Mouse (Mus musculus) stomach, embryonic 14.5 days (tissue): ENCODE data around the gene Mum1. TPM values are rescaled to one million over a fixed set of nuclear protein-coding genes. Genes with fewer than 3 reads are reported as not detected.
"Not testable (repeated sequence)": the region's sequence is repeated elsewhere in the genome, so short reads cannot be mapped to it uniquely, and the experiment has no call there.

Experiments
- ATAC-seq: fragments of 200-750 bp; cut with Nextera tagmentation; 2 replicates; pipeline ENCODE4 v1.8.0; 2017; ENCODE audit warnings: low read depth, moderate TSS enrichment; ENCODE audit not compliant: insufficient number of reproducible peaks, insufficient read depth, low FRiP score
- H3K27ac ChIP-seq: fragments of 300-500 bp; sonication (generic); 2 replicates; pipeline ENCODE4 v1.5.1; 2014; ENCODE audit warnings: mild to moderate bottlenecking, low read length, moderate library complexity, mixed read lengths
- H3K27me3 ChIP-seq: fragments of 300-500 bp; sonication (generic); 2 replicates; pipeline ENCODE4 v1.6.1; 2014; ENCODE audit warnings: low read length, control low read depth, mixed read lengths; ENCODE audit not compliant: control insufficient read depth, insufficient read depth
- H3K36me3 ChIP-seq: fragments of 300-500 bp; sonication (generic); 2 replicates; pipeline ENCODE4 v1.6.1; 2014; ENCODE audit warnings: mild to moderate bottlenecking, control low read depth, low read length, moderate library complexity, mixed read lengths; ENCODE audit not compliant: control insufficient read depth, insufficient read depth
- H3K4me1 ChIP-seq: fragments of 300-500 bp; sonication (generic); 2 replicates; pipeline ENCODE4 v1.6.1; 2014; ENCODE audit warnings: low read length, control low read depth, mixed read lengths; ENCODE audit not compliant: control insufficient read depth, insufficient read depth
- H3K4me2 ChIP-seq: fragments of 300-500 bp; sonication (generic); replicated peaks from 2 replicates; pipeline ENCODE4 v1.6.1; 2014; ENCODE audit warnings: low read depth, low read length, control low read depth
- H3K4me3 ChIP-seq: fragments of 300-500 bp; sonication (generic); 2 replicates; pipeline ENCODE4 v1.5.1; 2014; ENCODE audit warnings: low read depth, low read length, control low read depth
- H3K9ac ChIP-seq: fragments of 300-500 bp; sonication (generic); replicated peaks from 2 replicates; pipeline ENCODE4 v1.6.1; 2014; ENCODE audit warnings: low read depth, mild to moderate bottlenecking, control low read depth, low read length, moderate library complexity, mixed read lengths
- H3K9me3 ChIP-seq: fragments of 300-500 bp; sonication (generic); 2 replicates; pipeline ENCODE4 v1.6.1; 2016; ENCODE audit warnings: low read depth, low read length, control low read depth; ENCODE audit not compliant: control insufficient read depth
- WGBS: fragments of 180-500 bp; shearing (Covaris S2); extraction: QIAGEN DNeasy Blood & Tissue Kit; methylation state at CpG from one replicate; pipeline ENCODE4 v1.1.7; 2014; 5-methylcytosine and 5-hydroxymethylcytosine counted together
- polyA plus RNA-seq: library from polyadenylated mRNA; unstranded; fragments of >200 nt; fragmentation: Nextera tagmentation; extraction: Ambion mirVana; gene quantifications from 2 replicates; pipeline ENCODE4 v1.2.1, GENCODE M21; 2014

Mum1 gene
- polyA plus RNA-seq, 1 experiment from 2014 or later: 65.6 TPM

GRCm38 (mm10) chr10:80238306-80238705 lies 12.1 kb downstream of the Mum1 start:
- WGBS: 89% methylated on average over 3 of the region's 3 CpGs
- H3K36me3 ChIP-seq: peaks cover 91% of the 10 kb centered on the region
- H3K4me3 ChIP-seq: no peak overlapping the region

GRCm38 (mm10) chr10:80239791-80240190 lies 13.6 kb downstream of the Mum1 start:
- no peak for ATAC-seq
- H3K27me3 ChIP-seq: no peaks in the 10 kb centered on the region
- H3K4me1 ChIP-seq: no peaks in the 10 kb centered on the region
- no peak overlapping the region for H3K27ac ChIP-seq
- H3K4me3 ChIP-seq: no peak overlapping the region
- no peak overlapping the region for H3K9ac ChIP-seq
- WGBS: 88% methylated on average over 6 of the region's 6 CpGs
- no peak overlapping the region for H3K4me2 ChIP-seq
- H3K9me3 ChIP-seq: no peaks in the 10 kb centered on the region
- H3K36me3 ChIP-seq: peaks cover 93% of the 10 kb centered on the region

More at GRCm38 (mm10) chr10:80238306-80238705, 12.1 kb downstream of the Mum1 start:
- Histone ChIP-seq H3K4me2 (no peak overlapping the region), H3K27ac (no peak overlapping the region), H3K4me1 (no peaks in the 10 kb centered on the region), H3K9me3 (no peaks in the 10 kb centered on the region), H3K9ac (no peak overlapping the region), H3K27me3 (no peaks in the 10 kb centered on the region)
- no peak for ATAC-seq

- no peaks in the 10 kb centered on the region for H3K4me1 ChIP-seq
- peaks cover 71% of the 10 kb centered on the region for H3K36me3 ChIP-seq
- no peaks in the 10 kb centered on the region for H3K27me3 ChIP-seq
- 63% methylated on average over 9 of the region's 9 CpGs for WGBS
- H3K4me3 ChIP-seq: no peak overlapping the region
- H3K4me2 ChIP-seq: no peak overlapping the region
- no peak overlapping the region for H3K9ac ChIP-seq
- no peaks in the 10 kb centered on the region for H3K9me3 ChIP-seq
- ATAC-seq: no peak
- no peak overlapping the region for H3K27ac ChIP-seq
Measured at GRCm38 (mm10) chr10:80242088-80242487, 15.9 kb downstream of the Mum1 start.

- Histone ChIP-seq H3K9me3 (no peaks in the 10 kb centered on the region), H3K36me3 (peaks cover 66% of the 10 kb centered on the region), H3K27ac (no peak overlapping the region), H3K4me2 (no peak overlapping the region), H3K27me3 (no peaks in the 10 kb centered on the region), H3K9ac (no peak overlapping the region), H3K4me3 (no peak overlapping the region), H3K4me1 (no peaks in the 10 kb centered on the region)
- WGBS: 93% methylated on average over 3 of the region's 3 CpGs
- no peak for ATAC-seq
Measured at GRCm38 (mm10) chr10:80242607-80243006, 16.4 kb downstream of the Mum1 start.

- Histone ChIP-seq H3K4me3 (no peak overlapping the region), H3K9ac (no peak overlapping the region), H3K36me3 (peaks cover 46% of the 10 kb centered on the region), H3K27me3 (no peaks in the 10 kb centered on the region), H3K9me3 (no peaks in the 10 kb centered on the region), H3K4me1 (peaks cover 3% of the 10 kb centered on the region), H3K4me2 (no peak overlapping the region), H3K27ac (no peak overlapping the region)
- no peak for ATAC-seq
- WGBS: 44% methylated on average over 5 of the region's 5 CpGs
Measured at GRCm38 (mm10) chr10:80244791-80245399, 18.7 kb downstream of the Mum1 start.

GRCm38 (mm10) chr10:80245600-80245999 lies 19.4 kb downstream of the Mum1 start:
- Histone ChIP-seq H3K9ac (no peak overlapping the region), H3K27ac (no peak overlapping the region)

GRCm38 (mm10) chr10:80247849-80248248 lies 21.6 kb downstream of the Mum1 start:
- Histone ChIP-seq H3K27me3 (no peaks in the 10 kb centered on the region), H3K9ac (no peak overlapping the region), H3K4me1 (peaks cover 11% of the 10 kb centered on the region), H3K4me2 (no peak overlapping the region), H3K9me3 (no peaks in the 10 kb centered on the region), H3K36me3 (peaks cover 19% of the 10 kb centered on the region), H3K4me3 (no peak overlapping the region), H3K27ac (no peak overlapping the region)
- 45% methylated on average over 6 of the region's 6 CpGs for WGBS
- no peak for ATAC-seq

More at GRCm38 (mm10) chr10:80245600-80245999, 19.4 kb downstream of the Mum1 start:
- Histone ChIP-seq H3K36me3 (peaks cover 39% of the 10 kb centered on the region), H3K27me3 (no peaks in the 10 kb centered on the region), H3K4me2 (no peak overlapping the region), H3K4me3 (no peak overlapping the region), H3K4me1 (peaks cover 10% of the 10 kb centered on the region), H3K9me3 (no peaks in the 10 kb centered on the region)
- 3% methylated on average over 4 of the region's 4 CpGs for WGBS
- ATAC-seq: no peak

- Histone ChIP-seq H3K4me3 (peak overlapping the region; percentile 88), H3K36me3 (peaks cover 17% of the 10 kb centered on the region), H3K4me1 (peaks cover 11% of the 10 kb centered on the region), H3K4me2 (peak overlapping the region; percentile 8; the same call in 1 of the 2 replicates)
- 26% methylated on average over 3 of the region's 3 CpGs for WGBS
- H3K9me3 ChIP-seq, H3K27ac ChIP-seq, H3K9ac ChIP-seq, ATAC-seq, H3K27me3 ChIP-seq: not testable (repeated sequence)
Measured at GRCm38 (mm10) chr10:80248437-80248836, 22.2 kb downstream of the Mum1 start.
